Mouse (Mus musculus): ENCODE data around the gene Cxcl2. TPM values are rescaled to one million over a fixed set of nuclear protein-coding genes. Genes with fewer than 3 reads are reported as not detected.

The Cxcl2 gene
- polyA plus RNA-seq, 1 experiment from 2014 or later: not detected

GRCm38 (mm10) chr5:90900147-90900546 is 3.5 kb upstream of the Cxcl2 start:
- 51% methylated on average over 7 of the region's 7 CpGs for WGBS
- no peaks in the 10 kb centered on the region for H3K9me3 ChIP-seq
- no peak overlapping the region for H3K9ac ChIP-seq
- no peak for ATAC-seq (replicated peaks)
- H3K4me3 ChIP-seq: no peak overlapping the region
- peaks cover 10% of the 10 kb centered on the region for H3K4me1 ChIP-seq
- no peak overlapping the region for H3K4me2 ChIP-seq
- no peaks in the 10 kb centered on the region for H3K36me3 ChIP-seq (replicated peaks)
- no peak overlapping the region for H3K27ac ChIP-seq
- H3K27me3 ChIP-seq (replicated peaks): peaks cover 5% of the 10 kb centered on the region; the same call in 1 of the 2 replicates

GRCm38 (mm10) chr5:90900688-90901087 is 3.0 kb upstream of the Cxcl2 start:
- H3K9ac ChIP-seq: no peak overlapping the region
- no peak overlapping the region for H3K4me3 ChIP-seq
- H3K27me3 ChIP-seq (replicated peaks): peaks cover 5% of the 10 kb centered on the region; the same call in 1 of the 2 replicates
- 55% methylated on average over 7 of the region's 7 CpGs for WGBS
- no peaks in the 10 kb centered on the region for H3K9me3 ChIP-seq
- H3K36me3 ChIP-seq (replicated peaks): no peaks in the 10 kb centered on the region
- no peak overlapping the region for H3K27ac ChIP-seq
- H3K4me2 ChIP-seq: no peak overlapping the region
- H3K4me1 ChIP-seq: peaks cover 10% of the 10 kb centered on the region
- no peak for ATAC-seq (replicated peaks)

GRCm38 (mm10) chr5:90902380-90903260 is 1.1 kb upstream of the Cxcl2 start:
- WGBS: 13% methylated on average over 10 of the region's 10 CpGs
- Histone ChIP-seq H3K4me1 (peaks cover 10% of the 10 kb centered on the region), H3K4me3 (peak overlapping the region; percentile 39), H3K4me2 (peak overlapping the region; percentile 93), H3K27me3 (replicated peaks) (peaks cover 6% of the 10 kb centered on the region; the same call in 1 of the 2 replicates), H3K9ac (0 out of 2 replicates have a peak overlapping the region, but pooled peaks have one; percentile 20), H3K9me3 (no peaks in the 10 kb centered on the region), H3K27ac (no peak overlapping the region), H3K36me3 (replicated peaks) (no peaks in the 10 kb centered on the region)
- ATAC-seq (replicated peaks): peak; percentile 84; the same call in 1 of the 2 replicates

GRCm38 (mm10) chr5:90908983-90909382 is 5.3 kb downstream of the Cxcl2 start:
- Histone ChIP-seq H3K27ac (no peak overlapping the region), H3K4me1 (no peaks in the 10 kb centered on the region), H3K27me3 (replicated peaks) (peaks cover 8% of the 10 kb centered on the region; the same call in 1 of the 2 replicates), H3K36me3 (replicated peaks) (no peaks in the 10 kb centered on the region), H3K9ac (no peak overlapping the region), H3K4me3 (no peak overlapping the region), H3K4me2 (no peak overlapping the region), H3K9me3 (no peaks in the 10 kb centered on the region)
- 3% methylated on average over 2 of the region's 2 CpGs for WGBS
- peak; percentile 90 for ATAC-seq (replicated peaks)

GRCm38 (mm10) chr5:90919495-90919894 is 15.8 kb downstream of the Cxcl2 start:
- Histone ChIP-seq H3K4me1 (no peaks in the 10 kb centered on the region), H3K4me3 (no peak overlapping the region), H3K27ac (no peak overlapping the region), H3K36me3 (replicated peaks) (no peaks in the 10 kb centered on the region), H3K9ac (no peak overlapping the region), H3K9me3 (no peaks in the 10 kb centered on the region), H3K27me3 (replicated peaks) (no peaks in the 10 kb centered on the region), H3K4me2 (no peak overlapping the region)
- no peak for ATAC-seq (replicated peaks)
- WGBS: 75% methylated on average over 2 of the region's 2 CpGs

- H3K27me3 ChIP-seq (replicated peaks): no peaks in the 10 kb centered on the region
- H3K4me2 ChIP-seq: no peak overlapping the region
- no peak overlapping the region for H3K27ac ChIP-seq
- no peak for ATAC-seq (replicated peaks)
- no peak overlapping the region for H3K4me3 ChIP-seq
- H3K9me3 ChIP-seq: no peaks in the 10 kb centered on the region
- no peaks in the 10 kb centered on the region for H3K4me1 ChIP-seq
- 88% methylated on average over 4 of the region's 4 CpGs for WGBS
- H3K36me3 ChIP-seq (replicated peaks): no peaks in the 10 kb centered on the region
- no peak overlapping the region for H3K9ac ChIP-seq
Measured at GRCm38 (mm10) chr5:90922958-90923357, 19.3 kb downstream of the Cxcl2 start.

GRCm38 (mm10) chr5:90930546-90930945 is 26.9 kb downstream of the Cxcl2 start:
- Histone ChIP-seq H3K9me3 (no peaks in the 10 kb centered on the region), H3K27me3 (replicated peaks) (no peaks in the 10 kb centered on the region), H3K4me2 (peak overlapping the region; percentile 70), H3K4me1 (peaks cover 17% of the 10 kb centered on the region), H3K9ac (peak overlapping the region; percentile 85), H3K4me3 (peak overlapping the region; percentile 61), H3K27ac (peak overlapping the region; percentile 99), H3K36me3 (replicated peaks) (no peaks in the 10 kb centered on the region)
- 40% methylated on average over 2 of the region's 2 CpGs for WGBS
- peak; percentile 3 for ATAC-seq (replicated peaks)

GRCm38 (mm10) chr5:90930971-90931851 is 27.5 kb downstream of the Cxcl2 start, which contains the start of gene Mthfd2l:
Gene Mthfd2l (plus strand): TSS chr5:90931117.
- H3K4me3 ChIP-seq: peak within 1 kb of the TSS; percentile 61
- H3K27ac ChIP-seq: peak within 1 kb of the TSS; percentile 99
- no peaks in the 10 kb centered on the region for H3K27me3 ChIP-seq (replicated peaks)
- no peaks in the 10 kb centered on the region for H3K36me3 ChIP-seq (replicated peaks)
- no peaks in the 10 kb centered on the region for H3K9me3 ChIP-seq
- H3K9ac ChIP-seq: peak within 1 kb of the TSS; percentile 85
- WGBS: under 1% methylated on average over 76 of the region's 79 CpGs
- peak within 1 kb of the TSS; percentile 70 for H3K4me2 ChIP-seq
- peaks cover 17% of the 10 kb centered on the region for H3K4me1 ChIP-seq
- peak; percentile 98 for ATAC-seq (replicated peaks)

- Histone ChIP-seq H3K4me2 (peak overlapping the region; percentile 70), H3K27me3 (replicated peaks) (no peaks in the 10 kb centered on the region), H3K9ac (peak overlapping the region; percentile 85), H3K9me3 (no peaks in the 10 kb centered on the region), H3K4me1 (peaks cover 17% of the 10 kb centered on the region), H3K4me3 (peak overlapping the region; percentile 61), H3K36me3 (replicated peaks) (0 out of 2 replicates have a peak, but pooled peaks cover 2% of the 10 kb centered on the region), H3K27ac (peak overlapping the region; percentile 99)
- 4% methylated on average over 6 of the region's 6 CpGs for WGBS
- peak; percentile 50; the same call in 1 of the 2 replicates for ATAC-seq (replicated peaks)
Measured at GRCm38 (mm10) chr5:90931911-90932310, 28.2 kb downstream of the Cxcl2 start.

GRCm38 (mm10) chr5:90936706-90937105 is 33.0 kb downstream of the Cxcl2 start:
- Histone ChIP-seq H3K9ac (no peak overlapping the region), H3K9me3 (no peaks in the 10 kb centered on the region), H3K4me3 (no peak overlapping the region), H3K36me3 (replicated peaks) (0 out of 2 replicates have a peak, but pooled peaks cover 2% of the 10 kb centered on the region), H3K27me3 (replicated peaks) (no peaks in the 10 kb centered on the region), H3K27ac (no peak overlapping the region), H3K4me2 (no peak overlapping the region), H3K4me1 (peaks cover 13% of the 10 kb centered on the region)
- ATAC-seq (replicated peaks): no peak
- WGBS: 90% methylated on average over 2 of the region's 2 CpGs

- H3K27me3 ChIP-seq (replicated peaks): no peaks in the 10 kb centered on the region
- 90% methylated on average over 2 of the region's 2 CpGs for WGBS
- no peaks in the 10 kb centered on the region for H3K36me3 ChIP-seq (replicated peaks)
Measured at GRCm38 (mm10) chr5:90945453-90945852, 41.8 kb downstream of the Cxcl2 start.

GRCm38 (mm10) chr5:90949499-90949898 is 45.8 kb downstream of the Cxcl2 start:
- no peak overlapping the region for H3K4me2 ChIP-seq
- no peak overlapping the region for H3K4me3 ChIP-seq
- no peaks in the 10 kb centered on the region for H3K27me3 ChIP-seq (replicated peaks)
- no peak for ATAC-seq (replicated peaks)
- H3K9ac ChIP-seq: no peak overlapping the region
- no peaks in the 10 kb centered on the region for H3K36me3 ChIP-seq (replicated peaks)
- H3K9me3 ChIP-seq: no peaks in the 10 kb centered on the region
- no peaks in the 10 kb centered on the region for H3K4me1 ChIP-seq
- WGBS: 86% methylated on average over 15 of the region's 15 CpGs
- H3K27ac ChIP-seq: no peak overlapping the region

More at GRCm38 (mm10) chr5:90945453-90945852, 41.8 kb downstream of the Cxcl2 start:
- H3K4me3 ChIP-seq: no peak overlapping the region
- no peaks in the 10 kb centered on the region for H3K4me1 ChIP-seq
- no peak overlapping the region for H3K4me2 ChIP-seq
- H3K9me3 ChIP-seq: no peaks in the 10 kb centered on the region
- no peak overlapping the region for H3K9ac ChIP-seq
- no peak for ATAC-seq (replicated peaks)
- no peak overlapping the region for H3K27ac ChIP-seq

Data from midbrain, embryonic 15.5 days (tissue).